Mouse (Mus musculus) myocyte (in vitro differentiated cells): ENCODE results near the gene Gm20388. TPM values are rescaled to one million over a fixed set of nuclear protein-coding genes. Genes with fewer than 3 reads are reported as not detected.

Experiments
- H3K27me3 ChIP-seq: one replicate; pipeline ENCODE4 v1.6.1; 2011; ENCODE audit not compliant: control insufficient read depth, insufficient read depth, insufficient read length
- H3K36me3 ChIP-seq: one replicate; pipeline ENCODE4 v1.6.1; 2011; ENCODE audit not compliant: control insufficient read depth, insufficient read depth
- H3K4me2 ChIP-seq: one replicate; pipeline ENCODE4 v1.6.1; 2011; ENCODE audit warnings: low read depth, control low read depth
- H3K4me3 ChIP-seq: one replicate; pipeline ENCODE4 v1.5.1; 2011; ENCODE audit warnings: mild to moderate bottlenecking, control low read depth, moderate library complexity
- H3K79me2 ChIP-seq: one replicate; pipeline ENCODE4 v1.6.1; 2011; ENCODE audit not compliant: control insufficient read depth, insufficient read depth
- H3ac ChIP-seq: one replicate; pipeline ENCODE4 v1.6.1; 2011; ENCODE audit not compliant: control insufficient read depth, insufficient read length
- CEBPB ChIP-seq: IDR thresholded peaks from 2 replicates; pipeline ENCODE4 v1.6.1; 2011; ENCODE audit warnings: mild to moderate bottlenecking, moderate library complexity; ENCODE audit not compliant: poor library complexity, insufficient read depth, severe bottlenecking
- E2F4 ChIP-seq: IDR thresholded peaks from one replicate; pipeline ENCODE4 v1.6.1; 2011; ENCODE audit warnings: mild to moderate bottlenecking, control low read depth, moderate library complexity; ENCODE audit not compliant: insufficient read depth
- MAX ChIP-seq: IDR thresholded peaks from one replicate; pipeline ENCODE4 v1.6.1; 2011; ENCODE audit warnings: low read depth, mild to moderate bottlenecking, control low read depth
- MYOD1 ChIP-seq, 3 experiments: IDR thresholded peaks; one replicate each; pipeline ENCODE4 v1.6.1; 2011; ENCODE audit warnings: control low read depth in 2 of 3, low read depth in 2 of 3, mild to moderate bottlenecking in 2 of 3, moderate library complexity in 1 of 3; ENCODE audit not compliant: insufficient read length in 2 of 3, control insufficient read depth in 1 of 3
- MYOG ChIP-seq, 3 experiments: IDR thresholded peaks; one replicate each; pipeline ENCODE4 v1.6.1; 2011; ENCODE audit warnings: control low read depth in 2 of 3, low read depth in 2 of 3, mild to moderate bottlenecking in 2 of 3; ENCODE audit not compliant: insufficient read length in 2 of 3, control insufficient read depth in 1 of 3, insufficient read depth in 1 of 3
- POLR2A ChIP-seq: IDR thresholded peaks from one replicate; pipeline ENCODE4 v1.6.1; 2011; ENCODE audit warnings: low read depth, mild to moderate bottlenecking, control low read depth, moderate library complexity; ENCODE audit not compliant: insufficient read length
- POLR2AphosphoS2 ChIP-seq: IDR thresholded peaks from one replicate; pipeline ENCODE4 v1.6.1; 2011; ENCODE audit warnings: low read depth, control low read depth; ENCODE audit not compliant: insufficient read length
- REST ChIP-seq: IDR thresholded peaks from one replicate; pipeline ENCODE4 v1.6.1; 2011; ENCODE audit warnings: mild to moderate bottlenecking, control low read depth, moderate library complexity; ENCODE audit not compliant: insufficient read depth, insufficient read length
- SRF ChIP-seq: IDR thresholded peaks from one replicate; pipeline ENCODE4 v1.6.1; 2011; ENCODE audit warnings: low read depth; ENCODE audit not compliant: control insufficient read depth, insufficient read length
- TCF12 ChIP-seq: IDR thresholded peaks from one replicate; pipeline ENCODE4 v1.6.1; 2011; ENCODE audit warnings: mild to moderate bottlenecking, control low read depth; ENCODE audit not compliant: poor library complexity, insufficient read depth, severe bottlenecking
- TCF3 ChIP-seq: IDR thresholded peaks from one replicate; pipeline ENCODE4 v1.6.1; 2011; ENCODE audit warnings: low read depth, control low read depth; ENCODE audit not compliant: insufficient read length
- USF1 ChIP-seq: IDR thresholded peaks from one replicate; pipeline ENCODE4 v1.6.1; 2011; ENCODE audit warnings: low read depth, mild to moderate bottlenecking, control low read depth, moderate library complexity
- polyA plus RNA-seq: library from polyadenylated mRNA; unstranded; fragments of >200 nt; fragmentation: generic; extraction: Trizol; gene quantifications from one replicate; pipeline ENCODE4 v1.2.1, GENCODE M21; 2012; ENCODE audit warnings: missing spikeins

Gene Gm20388
- polyA plus RNA-seq, 1 experiment, result 15.3 TPM

DNA sequence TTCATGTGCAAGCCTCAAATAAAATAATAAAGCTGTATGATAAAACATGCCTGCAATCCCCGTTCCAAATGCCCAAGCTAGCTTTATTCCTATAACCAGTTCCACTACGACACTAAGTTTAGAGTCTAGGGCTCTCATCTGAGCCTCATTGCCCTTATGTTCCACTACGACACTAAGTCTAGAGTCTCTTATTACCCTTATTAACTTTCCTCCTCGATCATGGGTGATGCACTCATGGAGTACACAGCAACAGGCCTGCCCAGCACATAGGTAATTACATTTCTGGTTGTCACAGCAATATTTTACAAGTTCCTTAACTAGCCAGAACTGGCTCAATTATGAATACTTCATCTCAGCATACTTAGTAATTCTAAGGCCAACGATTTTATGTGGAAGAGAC lies 3095.2 kb downstream of the Gm20388 start:
- Histone ChIP-seq H3K36me3 (peaks cover 4% of the 10 kb centered on the region), H3ac (no peak overlapping the region), H3K79me2 (peaks cover 100% of the 10 kb centered on the region), H3K4me3 (no peak overlapping the region), H3K27me3 (no peaks in the 10 kb centered on the region), H3K4me2 (peak overlapping the region; percentile 58)
- no peak for TF ChIP-seq MYOG (IDR thresholded peaks at IDR 0.05; ENCODE audit: control insufficient read depth in 1 of 3, insufficient read depth in 1 of 3, insufficient read length in 2 of 3, low read depth in 2 of 3)
- TF ChIP-seq TCF3, result no peak
- no peak for TF ChIP-seq E2F4
- no peak for TF ChIP-seq USF1
- no peak for TF ChIP-seq CEBPB
- no peak for TF ChIP-seq SRF
- no peak for TF ChIP-seq POLR2AphosphoS2
- no peak for TF ChIP-seq MYOD1 (IDR thresholded peaks at IDR 0.05; ENCODE audit: control insufficient read depth in 1 of 3, insufficient read length in 2 of 3, low read depth in 2 of 3)
- TF ChIP-seq REST, result no peak
- TF ChIP-seq TCF12, result no peak
- TF ChIP-seq POLR2A, result no peak
- TF ChIP-seq MAX, result no peak

DNA sequence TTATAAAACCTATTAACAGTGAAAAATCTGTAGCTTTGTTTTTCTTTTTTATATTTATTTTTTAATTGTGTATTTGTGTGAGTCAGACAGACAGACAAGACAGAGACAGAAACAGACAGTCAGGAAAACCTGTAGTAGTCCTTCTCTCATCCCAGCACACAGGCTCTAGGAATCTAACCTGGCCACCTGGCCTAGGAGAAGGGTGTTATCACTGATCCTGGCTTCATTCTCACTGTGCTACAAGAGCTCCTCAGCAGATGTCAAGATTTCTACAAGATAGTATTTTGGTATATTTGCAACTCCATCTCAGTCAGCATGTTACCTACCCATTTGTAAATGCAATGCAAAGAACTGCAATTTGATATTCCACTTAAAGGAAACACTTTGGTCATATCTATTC lies 3100.7 kb downstream of the Gm20388 start:
- H3K4me3 ChIP-seq, result no peak overlapping the region
- no peak overlapping the region for H3K4me2 ChIP-seq
- H3K79me2 ChIP-seq, result peaks cover 95% of the 10 kb centered on the region
- H3K36me3 ChIP-seq, result peaks cover 4% of the 10 kb centered on the region
- H3ac ChIP-seq, result no peak overlapping the region
- H3K27me3 ChIP-seq, result no peaks in the 10 kb centered on the region
- TF ChIP-seq SRF, result no peak
- TF ChIP-seq TCF3, result no peak
- no peak for TF ChIP-seq POLR2AphosphoS2
- no peak for TF ChIP-seq CEBPB
- no peak for TF ChIP-seq TCF12
- no peak for TF ChIP-seq E2F4
- TF ChIP-seq POLR2A, result no peak
- no peak for TF ChIP-seq MYOD1 (IDR thresholded peaks at IDR 0.05; ENCODE audit: control insufficient read depth in 1 of 3, insufficient read length in 2 of 3, low read depth in 2 of 3)
- no peak for TF ChIP-seq MYOG (IDR thresholded peaks at IDR 0.05; ENCODE audit: control insufficient read depth in 1 of 3, insufficient read depth in 1 of 3, insufficient read length in 2 of 3, low read depth in 2 of 3)
- TF ChIP-seq REST, result no peak
- no peak for TF ChIP-seq USF1
- TF ChIP-seq MAX, result no peak

DNA sequence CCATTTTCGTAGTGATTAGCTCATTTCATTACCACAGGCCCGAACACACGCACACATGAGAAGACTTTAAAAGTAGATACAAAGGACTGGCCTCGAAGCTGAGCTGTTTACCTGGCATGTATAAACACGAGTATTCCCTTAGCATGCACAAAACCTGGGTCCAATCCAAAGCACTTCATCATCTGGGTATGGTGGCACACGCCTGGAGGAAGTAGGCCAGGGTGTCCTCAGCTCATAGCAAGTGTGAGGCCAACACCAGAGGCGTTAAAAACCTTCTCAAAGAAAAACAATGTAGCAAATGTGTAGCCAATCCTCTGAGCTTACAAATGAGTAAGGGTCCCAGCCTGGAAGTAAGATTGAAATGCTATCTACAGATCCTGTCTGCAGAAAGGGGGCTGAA lies 3103.8 kb downstream of the Gm20388 start:
- Histone ChIP-seq H3K36me3 (no peaks in the 10 kb centered on the region), H3K4me3 (no peak overlapping the region), H3K27me3 (no peaks in the 10 kb centered on the region), H3K79me2 (peaks cover 78% of the 10 kb centered on the region), H3K4me2 (no peak overlapping the region), H3ac (no peak overlapping the region)
- TF ChIP-seq REST, result no peak
- no peak for TF ChIP-seq TCF12
- TF ChIP-seq POLR2AphosphoS2, result no peak

DNA sequence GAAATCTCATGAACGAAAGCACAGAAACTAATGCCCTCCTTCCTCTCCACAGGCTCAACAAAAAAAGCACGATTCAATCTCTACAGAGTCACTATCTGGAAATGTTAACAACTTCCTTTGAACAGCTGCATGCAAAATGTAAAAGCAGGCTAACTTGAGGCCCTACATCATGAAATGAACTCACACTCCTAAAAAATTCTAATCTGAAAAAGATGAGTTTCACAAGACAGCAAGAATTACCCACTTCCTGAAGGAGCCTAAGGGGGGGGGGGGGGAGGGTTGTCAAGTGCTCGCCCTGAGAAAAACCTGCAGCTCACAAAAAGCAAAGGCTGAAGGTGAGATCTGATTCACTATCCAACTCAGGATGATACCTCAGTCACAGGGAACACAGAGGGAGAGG lies 3104.4 kb downstream of the Gm20388 start:
- H3K4me3 ChIP-seq, result no peak overlapping the region

DNA sequence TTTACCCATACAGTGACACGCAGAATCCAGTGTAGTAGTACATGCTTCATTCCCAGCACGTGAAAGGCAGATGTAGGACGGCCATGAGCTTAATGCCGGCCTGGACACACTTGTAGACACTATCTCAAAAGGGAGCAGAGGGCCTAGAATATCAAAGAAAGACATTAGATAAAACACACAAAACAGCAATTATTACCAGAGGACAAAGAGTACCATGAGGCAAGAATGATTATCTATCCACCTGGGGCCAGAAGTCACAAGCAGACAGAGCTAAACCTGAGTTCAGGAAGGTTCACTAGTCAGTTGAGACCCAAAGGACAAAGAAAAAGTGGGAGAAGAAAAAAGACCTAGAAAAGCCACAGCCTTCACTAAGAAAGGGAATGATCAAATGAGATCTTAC lies 3106.5 kb downstream of the Gm20388 start:
- H3K36me3 ChIP-seq, result no peaks in the 10 kb centered on the region
- TF ChIP-seq USF1 (no peak), REST (no peak), TCF3 (no peak), MAX (no peak), POLR2AphosphoS2 (no peak), MYOD1 (IDR thresholded peaks at IDR 0.05; ENCODE audit: control insufficient read depth in 1 of 3, insufficient read length in 2 of 3, low read depth in 2 of 3) (no peak), POLR2A (no peak), SRF (no peak), CEBPB (no peak), TCF12 (no peak), MYOG (IDR thresholded peaks at IDR 0.05; ENCODE audit: control insufficient read depth in 1 of 3, insufficient read depth in 1 of 3, insufficient read length in 2 of 3, low read depth in 2 of 3) (no peak)
- H3K27me3 ChIP-seq, result no peaks in the 10 kb centered on the region
- no peak overlapping the region for H3K4me2 ChIP-seq
- peaks cover 78% of the 10 kb centered on the region for H3K79me2 ChIP-seq
- no peak overlapping the region for H3K4me3 ChIP-seq
- no peak overlapping the region for H3ac ChIP-seq

More for the DNA sequence above, 3104.4 kb downstream of the Gm20388 start:
- no peak overlapping the region for H3K4me2 ChIP-seq
- TF ChIP-seq CEBPB (no peak), REST (no peak), MAX (no peak), MYOD1 (IDR thresholded peaks at IDR 0.05; ENCODE audit: control insufficient read depth in 1 of 3, insufficient read length in 2 of 3, low read depth in 2 of 3) (no peak), POLR2A (no peak), SRF (no peak), TCF3 (no peak), TCF12 (no peak), MYOG (IDR thresholded peaks at IDR 0.05; ENCODE audit: control insufficient read depth in 1 of 3, insufficient read depth in 1 of 3, insufficient read length in 2 of 3, low read depth in 2 of 3) (no peak), POLR2AphosphoS2 (no peak), E2F4 (no peak), USF1 (no peak)
- H3K36me3 ChIP-seq, result no peaks in the 10 kb centered on the region
- H3K79me2 ChIP-seq, result peaks cover 78% of the 10 kb centered on the region
- no peak overlapping the region for H3ac ChIP-seq
- H3K27me3 ChIP-seq, result no peaks in the 10 kb centered on the region
